Mouse (Mus musculus): Measurements from ENCODE around the gene Zfp120.
"Not testable (repeated sequence)": the region's sequence is repeated elsewhere in the genome, so short reads cannot be mapped to it uniquely, and the experiment has no call there.

Zfp120 gene

DNA sequence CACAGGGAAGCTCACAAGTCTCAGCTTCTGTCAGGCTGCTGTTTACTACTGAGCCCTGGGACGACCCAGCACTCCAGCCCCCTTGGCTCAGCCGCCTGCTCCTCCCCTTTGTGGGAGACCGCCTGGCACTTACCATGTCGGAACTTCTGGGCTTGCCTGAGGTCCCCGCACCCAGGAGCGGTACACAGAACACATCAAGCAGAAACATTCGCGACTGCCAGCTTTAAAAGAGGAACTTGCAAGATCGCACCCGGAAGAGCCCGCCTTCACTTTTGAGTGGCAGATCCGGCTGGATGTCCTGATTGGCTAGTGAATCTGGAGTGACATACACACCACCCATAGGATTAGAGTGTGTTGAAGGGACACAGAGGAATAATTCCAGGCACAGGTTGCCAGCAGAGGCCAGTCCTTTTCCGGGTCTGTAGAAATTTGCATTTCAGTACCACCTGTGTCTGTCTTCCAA, at the start of gene Zfp120:
Zfp120 (minus strand) TSS at position 274 of the 463 bp plus-strand sequence.
- DNase-seq: peak; percentile 85

DNA sequence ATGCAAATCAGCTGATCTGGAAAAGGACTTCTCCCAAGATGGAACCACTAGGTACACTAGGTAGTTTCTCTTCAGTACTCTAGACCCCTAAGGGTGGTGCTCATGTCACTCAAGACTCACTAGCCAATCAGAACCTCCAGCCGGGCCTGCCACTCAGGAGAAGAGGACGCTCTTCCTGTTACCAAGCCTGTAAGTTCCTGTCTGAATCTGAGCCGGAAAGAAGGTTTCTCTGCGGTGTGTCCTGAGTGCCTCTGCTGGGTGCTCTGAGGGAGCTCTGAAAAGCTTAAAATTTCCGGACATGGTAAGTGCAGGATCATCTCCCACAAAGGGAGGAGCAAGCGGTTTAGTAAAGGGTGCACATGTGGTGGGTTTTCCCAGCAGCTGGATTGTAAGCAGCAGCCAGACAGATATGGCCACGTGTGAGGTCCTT, 45.1 kb upstream of the Zfp120 start, which contains the start of gene Gm14139:
Gm14139 (plus strand) TSS at position 186 of the 430 bp plus-strand sequence.
- not testable (repeated sequence) for DNase-seq

DNA sequence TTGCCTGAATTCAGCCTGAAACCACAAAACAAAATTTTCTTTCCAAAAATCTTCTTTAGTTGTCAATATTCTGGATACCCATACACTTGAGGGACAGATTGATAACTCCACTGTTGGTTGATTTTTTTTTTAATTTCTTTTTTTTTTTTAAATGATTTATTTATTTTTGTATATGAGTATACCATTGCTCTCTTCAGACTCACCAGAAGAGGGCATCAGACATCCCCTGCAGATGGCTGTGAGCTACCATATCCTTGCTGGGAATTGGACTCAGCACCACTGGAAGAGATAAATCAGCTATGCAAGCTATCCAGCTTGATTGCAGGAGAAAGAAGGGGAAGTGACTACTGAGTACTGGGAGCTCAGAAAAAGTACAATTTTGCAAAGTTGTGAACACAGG, 44.5 kb upstream of the Zfp120 start:
- not testable (repeated sequence) for DNase-seq

DNA sequence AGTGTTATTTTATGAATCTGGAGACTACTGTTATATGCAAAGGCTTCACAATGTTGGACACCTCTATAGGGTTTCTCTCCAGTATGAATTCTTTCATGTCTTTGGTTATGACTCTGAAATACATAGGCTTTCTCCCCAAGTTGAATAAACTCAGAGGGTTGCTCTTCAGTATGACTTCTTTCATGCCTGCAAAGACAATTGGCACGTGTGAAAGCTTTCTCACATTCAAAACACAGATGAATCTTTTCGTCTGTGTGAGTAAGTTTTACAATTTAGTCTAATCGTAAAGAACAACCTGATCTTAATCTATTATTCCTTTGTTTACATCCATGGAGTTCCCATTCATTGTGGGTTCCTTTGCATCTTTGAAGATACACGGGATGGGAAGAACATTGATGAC, 43.1 kb upstream of the Zfp120 start, which contains the start of gene Gm10770:
Gm10770 (minus strand) TSS at position 101 of the 400 bp plus-strand sequence.
- DNase-seq: not testable (repeated sequence)

DNA sequence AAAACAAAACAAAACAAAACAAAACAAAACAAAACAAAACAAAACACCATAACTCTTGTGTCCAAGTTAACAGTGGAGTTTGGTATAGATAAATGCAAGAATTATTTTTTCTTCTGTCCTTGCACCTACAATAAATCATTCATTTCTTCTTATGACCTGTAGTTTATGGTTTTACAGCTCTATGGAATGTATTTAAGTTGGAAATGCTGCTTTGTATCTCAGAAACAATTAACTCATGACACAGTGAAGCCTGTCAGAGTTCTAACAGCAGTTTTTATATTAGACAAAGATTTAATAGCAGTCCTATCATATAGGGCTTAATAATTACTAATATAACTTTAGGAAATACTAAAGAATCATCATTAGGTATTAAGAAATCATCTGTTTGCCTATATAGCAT, 37.3 kb upstream of the Zfp120 start:
- no peak for DNase-seq

DNA sequence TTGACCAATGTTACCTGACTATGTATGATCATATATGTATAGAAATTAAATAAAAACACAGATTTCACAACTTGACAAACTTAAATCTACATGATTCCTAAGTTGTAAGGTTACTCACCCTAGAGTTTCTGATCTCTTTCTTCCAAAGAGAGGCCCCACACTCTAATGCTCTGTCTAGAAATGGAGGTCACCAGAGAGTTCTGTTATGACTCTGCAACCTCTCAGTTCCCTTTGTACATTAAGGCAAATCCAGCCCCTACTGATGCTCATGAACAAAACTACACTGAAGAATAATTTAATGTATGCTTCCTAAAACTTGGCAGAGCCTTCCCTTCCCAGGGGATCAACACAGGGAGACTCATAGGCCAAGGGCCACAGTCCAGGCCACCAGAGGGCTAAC, 30.2 kb upstream of the Zfp120 start:
- no peak for DNase-seq

DNA sequence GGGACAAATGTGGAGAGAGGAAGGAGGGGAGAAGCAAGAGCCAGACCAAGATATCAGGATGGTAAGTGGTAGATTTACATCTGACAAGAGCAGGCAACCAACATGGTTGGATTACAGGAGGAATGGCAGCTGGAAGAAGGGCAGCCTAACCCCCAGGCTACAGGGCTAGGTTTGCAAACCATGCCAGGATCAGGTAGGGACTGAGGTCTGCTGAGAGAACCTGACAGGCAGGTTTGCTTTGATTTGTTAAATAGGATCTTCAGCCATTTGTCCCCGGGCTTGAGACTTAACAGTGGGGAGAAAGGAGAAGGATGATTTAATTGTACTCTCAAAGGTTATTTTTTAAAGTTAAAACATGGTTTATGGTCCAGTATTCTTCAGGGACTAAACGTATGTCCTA, 3.7 kb downstream of the Zfp120 start:
- no peak for DNase-seq

DNA sequence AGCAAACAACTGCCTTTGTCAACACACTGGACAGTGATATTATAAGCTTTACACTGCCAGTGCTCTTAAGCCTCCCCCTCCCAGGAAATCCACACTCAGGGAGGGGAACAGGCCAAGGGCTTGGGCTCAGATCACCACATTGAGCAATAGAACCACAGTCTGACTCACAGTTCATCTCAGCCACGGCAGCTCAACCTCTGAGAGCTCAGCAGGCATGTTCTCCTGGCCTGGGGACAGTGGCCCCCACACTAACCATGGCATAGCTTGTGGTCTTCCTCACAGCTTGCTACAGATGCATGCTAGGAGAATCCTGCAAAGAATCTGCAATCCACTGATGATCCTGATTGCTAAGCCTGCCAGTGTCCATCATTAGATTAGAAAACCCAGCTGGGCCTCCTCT, 4.5 kb downstream of the Zfp120 start:
- DNase-seq: not testable (repeated sequence)

DNA sequence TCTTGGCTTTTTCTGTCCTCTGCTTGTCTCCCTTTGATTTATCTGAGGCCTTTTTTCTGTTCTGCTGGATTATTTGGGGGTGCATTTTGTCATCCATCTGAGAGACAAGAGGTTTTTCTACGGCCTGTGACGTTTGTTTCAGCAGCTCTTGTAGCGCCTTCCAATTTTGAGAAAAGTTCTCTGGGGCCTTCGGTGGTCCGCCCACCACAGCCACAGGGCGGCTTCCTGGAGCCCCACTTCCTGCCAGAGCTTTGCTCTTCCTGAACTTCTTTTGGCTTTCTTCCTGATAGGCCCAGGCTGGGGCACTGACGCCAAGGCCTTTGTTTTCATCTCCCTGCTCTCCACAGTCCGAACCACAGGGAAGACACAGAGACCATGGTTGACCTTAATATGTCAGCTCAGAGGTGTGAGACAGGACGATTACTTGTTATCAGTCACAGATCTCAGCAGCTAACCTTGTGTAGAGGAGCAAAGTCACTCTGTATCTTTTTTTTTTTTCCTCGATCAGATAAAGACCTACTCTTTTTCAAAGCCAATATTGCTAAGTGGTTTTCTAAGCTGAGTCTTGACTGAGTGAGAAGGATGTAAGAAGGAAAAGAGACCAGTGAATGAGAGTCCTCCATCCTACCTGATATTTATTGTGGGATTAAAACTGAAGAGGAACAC, 25.1 kb downstream of the Zfp120 start:
- DNase-seq: peak; percentile 10

DNA sequence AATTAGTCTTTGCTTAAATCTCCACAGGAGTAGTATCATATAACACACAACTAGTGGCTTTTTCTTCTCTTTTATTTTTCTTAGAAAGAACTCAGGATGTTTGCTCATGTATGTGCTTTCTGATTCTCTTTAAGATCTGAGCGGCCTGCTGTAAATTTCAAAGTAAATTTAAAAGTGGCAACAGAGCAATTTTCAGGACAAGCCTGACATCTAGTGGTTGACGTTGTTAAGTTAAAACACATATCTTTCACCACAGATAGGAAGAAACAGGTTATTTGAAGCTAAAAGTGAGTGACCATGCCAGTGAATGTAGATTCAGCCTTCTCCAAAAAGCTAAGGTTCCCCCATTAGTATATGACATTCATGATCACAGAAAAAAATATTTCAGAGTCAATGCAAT, 36.9 kb downstream of the Zfp120 start:
- DNase-seq: not testable (repeated sequence)
